Mouse (Mus musculus): ENCODE measurements at regions not wholly inside any gene's neighbourhood (a gene's known extent, or its start where the extent isn't known, plus 50 kb on each side); places are given as distances from the start of the nearest gene placed in this dataset.

DNA sequence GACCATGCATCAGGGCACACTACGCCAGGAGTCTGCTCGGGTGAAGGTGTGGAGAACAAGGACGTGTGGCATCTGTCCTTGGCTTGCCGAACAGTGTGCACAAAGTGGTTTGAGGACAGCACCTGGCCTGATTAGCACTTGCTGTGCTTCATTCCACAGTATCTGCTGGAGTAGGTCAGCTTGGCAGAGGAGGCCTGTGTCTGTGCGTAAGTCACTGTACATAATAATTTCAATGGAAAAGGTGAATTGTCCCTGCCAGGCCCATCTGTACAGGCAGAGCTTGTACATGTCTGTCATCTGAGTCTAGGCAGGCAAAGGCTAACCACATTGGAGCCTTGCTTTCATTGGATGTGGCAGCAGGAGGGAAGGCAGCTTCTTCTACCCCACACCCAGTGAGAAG, 979.5 kb upstream of the Car8 start:
- DNase-seq (ENCODE audit: low spot score) = no peak

DNA sequence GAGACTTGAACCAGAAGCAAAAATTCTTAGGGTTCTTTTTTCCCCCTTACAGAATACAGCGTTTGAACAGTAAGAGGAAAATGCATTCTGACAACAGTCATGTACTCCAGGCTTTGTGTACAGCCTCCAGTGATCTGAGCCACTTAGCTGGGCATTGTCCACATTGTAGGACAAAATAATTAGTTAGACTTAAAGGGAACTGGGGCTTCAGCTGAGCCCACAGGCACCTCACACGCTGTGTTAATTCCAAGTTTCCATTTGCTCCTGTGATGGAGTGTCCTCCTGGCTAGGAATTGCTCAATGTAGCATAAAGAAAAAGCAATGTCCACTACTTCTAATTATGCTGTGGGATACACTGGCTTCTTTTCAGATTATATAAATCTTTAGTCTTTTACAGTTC, 969.8 kb upstream of the Car8 start:
- no peak for DNase-seq (ENCODE audit: low spot score)

GRCm38 (mm10) chr4:9200012-9200411, 961.2 kb upstream of the Car8 start:
- DNase-seq (ENCODE audit: low spot score) = no peak

GRCm38 (mm10) chr4:9196435-9196834, 957.6 kb upstream of the Car8 start:
- no peak for DNase-seq (ENCODE audit: low spot score)

DNA sequence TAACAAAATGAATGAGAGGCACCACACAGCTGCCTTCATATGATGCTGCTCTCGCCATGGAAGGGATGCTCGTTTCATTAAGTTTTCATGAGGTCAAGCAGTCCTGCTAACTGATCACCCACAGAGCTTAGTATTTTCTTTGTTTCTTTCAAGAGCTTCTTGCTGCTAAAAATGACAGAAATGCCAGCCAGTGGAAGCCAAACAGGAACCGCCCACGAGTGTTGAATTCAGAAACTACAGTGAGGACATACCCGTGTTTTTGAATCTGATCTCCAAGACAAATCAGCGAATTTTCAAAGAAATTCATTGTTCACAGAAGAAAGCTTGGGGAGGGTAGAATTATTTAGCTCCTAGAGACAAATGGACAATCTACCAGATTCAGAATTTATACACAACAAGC, 954.3 kb upstream of the Car8 start:
- no peak for DNase-seq (ENCODE audit: low spot score)

DNA sequence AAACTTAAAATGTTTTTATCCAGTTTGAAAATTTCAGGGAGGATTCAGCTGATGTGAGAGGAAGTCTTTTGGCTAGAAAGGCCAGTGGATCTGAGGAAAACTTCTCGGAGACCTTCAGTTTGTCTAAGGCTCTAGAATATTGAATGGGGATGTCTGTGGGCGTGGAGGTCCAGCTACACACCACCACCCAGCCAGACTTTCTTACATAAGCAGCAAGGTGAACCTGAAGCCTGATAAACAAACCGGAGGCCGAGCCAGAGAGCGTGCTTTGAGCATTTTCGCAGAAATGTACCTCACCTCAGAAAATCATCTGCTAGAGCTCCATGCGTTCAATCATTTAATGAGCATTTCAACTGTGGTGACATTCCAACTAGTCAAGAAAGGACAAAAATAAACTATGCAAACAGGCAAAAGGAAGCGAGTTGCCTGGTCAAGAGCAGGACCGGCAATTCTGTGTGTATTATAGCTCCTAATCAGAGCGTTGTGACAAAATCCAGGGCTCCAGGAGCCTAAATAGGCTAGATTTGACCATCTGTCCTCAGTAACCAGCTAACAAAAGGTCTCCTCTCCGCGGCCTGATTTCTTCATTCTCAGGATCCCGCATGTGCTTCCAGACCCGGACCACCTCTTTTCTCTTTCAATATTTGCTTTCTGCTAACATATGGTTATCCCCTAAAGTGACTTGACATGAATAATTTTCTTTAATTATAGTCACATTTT, 946.5 kb upstream of the Car8 start:
- DNase-seq (ENCODE audit: low spot score) = no peak

DNA sequence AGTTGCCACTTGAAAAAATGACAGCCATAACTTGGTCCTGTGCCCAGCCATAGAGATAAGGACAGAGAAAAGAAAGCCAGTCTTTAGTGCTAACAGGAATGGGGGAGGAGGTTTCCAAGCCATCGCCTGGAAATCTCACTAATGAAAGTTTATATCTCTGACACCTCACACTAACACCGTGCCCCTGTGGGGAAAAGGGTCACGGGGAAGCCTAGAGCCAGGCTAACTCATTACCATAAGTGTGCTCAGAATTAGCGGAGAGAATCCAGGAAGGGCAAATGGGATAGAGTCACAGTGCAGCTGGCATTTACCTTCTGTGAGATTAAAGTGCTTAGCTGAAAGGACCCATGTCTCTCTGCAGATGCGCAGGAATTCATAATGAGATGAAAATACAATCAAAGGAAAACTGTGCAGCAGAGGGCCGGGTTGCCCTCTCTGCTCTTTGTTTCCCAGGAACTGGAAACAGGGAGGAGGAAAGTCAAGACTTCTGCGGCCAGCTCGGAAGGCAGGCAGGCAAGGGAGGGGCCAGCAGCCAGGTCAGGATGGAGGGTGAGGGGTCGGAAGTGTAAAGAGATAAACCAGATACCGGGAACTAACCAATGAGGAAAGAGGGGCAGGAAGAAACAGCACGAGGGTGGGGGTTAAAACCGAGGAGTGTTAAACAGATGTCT, 945.7 kb upstream of the Car8 start:
- no peak for DNase-seq (ENCODE audit: low spot score)

DNA sequence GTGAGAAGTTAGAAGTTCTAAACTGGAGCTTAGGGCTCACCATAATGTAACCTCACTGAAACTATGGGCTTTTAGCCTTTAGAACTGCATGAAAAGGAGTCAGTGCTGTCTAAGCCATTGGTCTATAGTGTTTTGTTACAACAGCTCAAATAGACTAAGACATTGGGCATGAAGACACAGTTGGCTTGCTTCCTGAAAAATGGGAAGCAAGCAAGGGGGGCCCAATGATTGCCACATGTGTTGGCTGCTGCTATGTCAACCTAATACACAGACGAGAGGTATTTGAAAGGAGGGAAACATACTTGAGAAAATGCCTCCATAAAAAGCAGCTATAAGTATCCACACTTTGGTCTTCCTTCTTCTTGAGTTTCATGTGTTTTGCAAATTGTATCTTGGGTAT, 935.5 kb upstream of the Car8 start:
- no peak for DNase-seq (ENCODE audit: low spot score)

DNA sequence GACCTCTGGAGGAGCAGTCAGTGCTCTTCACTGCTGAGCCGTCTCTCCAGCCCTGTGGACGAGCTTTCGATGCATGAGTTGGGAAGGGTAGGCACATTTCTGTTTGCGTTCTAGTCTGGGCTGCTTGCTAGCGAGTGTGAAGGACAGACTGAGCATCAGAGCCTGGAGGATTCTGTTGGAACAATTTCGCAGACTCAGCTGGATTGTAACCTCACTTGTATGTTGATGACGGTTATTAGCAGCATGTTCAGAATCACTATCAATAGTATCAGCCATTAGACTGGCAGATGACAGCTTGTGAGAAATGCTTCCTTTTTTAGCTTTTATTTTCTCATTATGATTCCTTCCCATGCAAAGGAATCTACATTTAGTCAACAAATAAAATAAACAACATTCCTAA, 923.5 kb upstream of the Car8 start:
- no peak for DNase-seq (ENCODE audit: low spot score)

- no peak for DNase-seq (ENCODE audit: low spot score)
Measured at GRCm38 (mm10) chr4:9161814-9162133, 922.9 kb upstream of the Car8 start.

GRCm38 (mm10) chr4:9161068-9161813, 922.4 kb upstream of the Car8 start:
- no peak for DNase-seq (ENCODE audit: low spot score)

- no peak for DNase-seq (ENCODE audit: low spot score)
Measured at GRCm38 (mm10) chr4:9147732-9148131, 908.9 kb upstream of the Car8 start.

DNA sequence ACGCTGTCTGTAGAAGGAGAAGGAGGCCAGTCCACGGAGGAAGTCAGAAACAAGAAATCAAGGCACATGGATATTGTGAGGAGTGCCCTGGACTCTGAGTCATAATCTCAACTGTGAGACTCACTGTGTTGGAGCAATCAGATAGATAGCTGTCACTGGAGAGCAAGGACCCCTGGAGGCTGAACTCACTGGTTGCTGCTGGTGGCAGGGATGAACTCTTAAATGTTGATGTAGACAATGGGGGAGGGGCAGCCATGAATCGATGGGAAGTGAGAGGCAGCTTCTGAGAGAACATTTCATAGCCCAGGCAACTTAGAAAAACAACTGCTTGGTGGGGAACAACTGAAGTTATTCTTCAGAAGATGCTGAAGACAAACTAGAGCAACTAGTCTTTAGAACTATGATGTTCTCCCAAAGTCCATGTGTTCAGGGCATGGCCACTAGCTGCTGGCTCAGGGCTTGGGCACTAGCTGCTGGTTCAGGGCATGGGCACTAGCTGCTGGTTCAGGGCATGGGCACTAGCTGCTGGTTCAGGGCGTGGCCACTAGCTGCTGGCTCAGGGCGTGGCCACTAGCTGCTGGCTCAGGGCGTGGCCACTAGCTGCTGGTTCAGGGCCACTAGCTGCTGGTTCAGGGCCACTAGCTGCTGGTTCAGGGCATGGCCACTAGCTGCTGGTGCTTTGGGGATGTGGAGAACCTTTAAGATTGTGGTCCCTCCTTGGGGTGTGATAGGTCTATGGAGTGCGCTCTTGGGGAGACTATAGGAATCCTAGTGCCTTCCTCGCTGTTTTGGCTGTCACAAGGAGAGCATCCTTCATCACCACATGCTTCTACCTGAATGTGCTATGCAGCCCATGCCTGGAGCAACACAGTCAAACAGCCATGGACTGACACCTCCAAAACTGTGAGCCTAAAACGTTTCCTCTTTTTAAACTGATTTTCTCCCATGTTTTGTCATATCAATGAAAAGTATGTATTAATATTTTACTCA, 905.7 kb upstream of the Car8 start:
- no peak for DNase-seq (ENCODE audit: low spot score)

- DNase-seq (ENCODE audit: low spot score) = no peak
Measured at GRCm38 (mm10) chr4:9143087-9143486, 904.2 kb upstream of the Car8 start.

- no peak for DNase-seq (ENCODE audit: low spot score)
Measured at GRCm38 (mm10) chr4:9141946-9142683, 903.3 kb upstream of the Car8 start.

DNA sequence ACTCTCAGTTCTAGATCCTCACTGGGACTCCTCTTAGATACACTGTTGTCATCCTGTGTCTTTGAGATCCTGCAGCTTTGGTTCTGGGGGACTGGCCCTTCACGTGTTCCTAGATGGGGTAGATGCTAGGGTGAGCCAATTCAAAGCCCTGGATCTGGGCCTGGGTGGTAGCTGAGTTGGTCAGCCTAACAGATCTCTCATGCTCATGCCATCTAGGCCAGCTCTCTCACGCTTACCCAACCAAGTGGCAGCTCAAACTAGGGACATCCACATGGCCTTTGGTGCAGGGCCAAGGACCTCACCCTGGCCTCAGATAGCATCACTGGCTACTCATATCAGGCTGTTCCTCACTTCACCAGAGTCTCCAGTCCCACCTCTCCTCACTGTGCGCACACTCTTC, 901.9 kb upstream of the Car8 start:
- no peak for DNase-seq (ENCODE audit: low spot score)

DNA sequence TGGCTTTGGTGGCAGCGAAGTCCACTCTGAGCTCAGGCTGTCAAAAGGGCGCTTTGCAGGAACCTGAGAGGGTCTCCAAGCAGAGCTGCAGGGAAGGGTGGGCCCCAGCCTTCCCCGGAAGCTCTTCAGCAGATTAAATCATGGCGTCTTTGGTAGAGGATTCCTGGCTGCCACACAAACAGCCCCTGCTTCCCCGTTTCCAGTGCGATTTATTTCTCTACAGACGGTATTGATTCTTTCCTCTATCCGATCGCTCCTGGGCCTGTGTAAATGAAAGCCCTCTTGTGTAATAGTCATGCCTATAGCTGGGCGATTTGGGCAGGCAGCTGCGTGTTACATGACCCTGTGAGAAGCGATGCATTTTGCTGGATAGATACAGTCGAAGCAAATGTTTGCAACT, 897.8 kb upstream of the Car8 start:
- DNase-seq (ENCODE audit: low spot score) = no peak

DNA sequence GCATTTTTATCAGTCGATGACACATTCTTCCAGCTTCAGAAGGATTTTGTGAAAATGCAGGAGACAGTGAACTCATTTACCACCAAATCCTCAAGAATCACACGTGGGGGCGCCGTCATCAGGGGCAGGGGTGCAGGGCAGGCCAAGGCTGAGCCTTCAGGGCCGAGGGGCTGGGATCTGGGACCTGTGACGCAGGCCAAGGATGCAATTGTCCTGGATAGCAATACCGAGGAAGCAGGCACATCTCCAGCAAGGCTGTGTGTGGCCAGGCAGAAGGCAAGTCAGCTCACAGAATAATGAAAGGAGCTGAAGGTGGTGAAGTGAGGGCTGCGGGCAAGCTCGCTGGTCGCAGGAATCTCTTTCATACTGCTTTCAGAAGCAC, 897.3 kb upstream of the Car8 start:
- no peak for DNase-seq (ENCODE audit: low spot score)

- DNase-seq (ENCODE audit: low spot score) = peak; percentile 88
Measured at GRCm38 (mm10) chr4:9135481-9136187, 896.8 kb upstream of the Car8 start.

GRCm38 (mm10) chr4:9133695-9134094, 894.9 kb upstream of the Car8 start:
- DNase-seq (ENCODE audit: low spot score) = no peak
